Mouse (Mus musculus) left cerebral cortex, postnatal 14 days (tissue): ENCODE data around the gene Eefsec. TPM values are rescaled to one million over a fixed set of nuclear protein-coding genes. Genes with fewer than 3 reads are reported as not detected.

ENCODE experiments used
- DNase-seq, 2 experiments: peaks; one replicate each; pipeline ENCODE4 v3.0.0; 2021 to 2022; ENCODE audit warnings: low spot score in 2 of 2, mixed read lengths in 1 of 2
- intact Hi-C: fragments of 180-260 bp; cut with DNase I; formaldehyde crosslinking; loops from one replicate; pipeline ENCODE4 v1.15.1; 2025
- total RNA-seq, 2 experiments: library from RNA; stranded (reverse); gene quantifications; 2 replicates each; pipeline ENCODE4 v1.2.3; 2021

Gene Eefsec
- total RNA-seq, 2 experiments from 2014 or later, result 19.4 to 20.8 TPM

- DNase-seq, result no peak
- intact Hi-C loops, result no loop called here
Observed at GRCm38 (mm10) chr6:88231821-88232220, 214.5 kb downstream of the Eefsec start.

- no peak for DNase-seq
Observed at GRCm38 (mm10) chr6:88229221-88229620, 217.1 kb downstream of the Eefsec start.

GRCm38 (mm10) chr6:88227537-88227936, 218.8 kb downstream of the Eefsec start:
- intact Hi-C loops, result no loop called here
- no peak for DNase-seq

More at GRCm38 (mm10) chr6:88229221-88229620, 217.1 kb downstream of the Eefsec start:
- intact Hi-C loops, result no loop called here

DNA sequence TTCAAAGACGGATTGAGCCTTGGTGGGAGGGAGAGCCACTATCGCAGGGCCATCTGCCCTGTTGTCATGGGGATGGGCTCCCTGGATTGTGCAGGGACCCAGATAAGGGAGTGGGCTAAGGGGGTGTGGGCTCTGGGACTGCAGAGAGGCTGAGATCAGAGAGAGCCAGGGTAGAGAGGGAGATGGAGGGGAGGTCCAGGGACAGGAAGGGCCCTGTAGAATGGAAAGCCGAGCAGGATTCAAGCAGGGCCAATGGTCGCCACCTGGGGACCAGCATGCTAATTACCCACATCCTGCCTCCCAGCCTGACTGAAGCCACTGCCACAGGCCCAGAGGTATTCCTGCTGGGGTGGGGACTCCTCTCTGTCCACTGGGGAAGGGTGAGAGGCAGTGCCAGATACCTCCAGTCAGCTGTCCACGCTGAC, 219.8 kb downstream of the Eefsec start:
- DNase-seq, result no peak
- intact Hi-C loops, result no loop called here

DNA sequence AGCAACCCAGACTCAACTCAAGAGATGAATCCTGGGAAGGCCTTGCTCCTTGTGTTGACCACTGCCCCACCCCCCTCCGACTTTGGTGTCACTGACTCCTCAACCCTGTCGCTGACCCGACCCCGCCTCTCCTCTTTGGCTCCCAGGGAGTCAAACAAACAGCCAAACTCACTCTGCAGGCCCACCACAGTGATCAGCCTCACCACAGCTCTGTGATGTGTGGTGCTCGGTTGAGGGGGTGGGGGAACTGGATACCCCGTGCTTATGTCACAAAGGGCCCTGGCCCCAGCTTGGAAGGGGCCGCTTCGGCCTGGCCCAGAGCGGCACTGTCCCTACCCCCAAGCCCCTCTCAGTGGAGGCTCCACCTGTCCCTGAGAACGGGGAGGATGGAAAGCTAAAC, 224.4 kb downstream of the Eefsec start, which contains the start of gene Dnajb8:
TSS of gene Dnajb8 (plus strand) at position 301 of the 400 bp plus-strand sequence.
- no peak for DNase-seq
- intact Hi-C loops, result no loop called here

DNA sequence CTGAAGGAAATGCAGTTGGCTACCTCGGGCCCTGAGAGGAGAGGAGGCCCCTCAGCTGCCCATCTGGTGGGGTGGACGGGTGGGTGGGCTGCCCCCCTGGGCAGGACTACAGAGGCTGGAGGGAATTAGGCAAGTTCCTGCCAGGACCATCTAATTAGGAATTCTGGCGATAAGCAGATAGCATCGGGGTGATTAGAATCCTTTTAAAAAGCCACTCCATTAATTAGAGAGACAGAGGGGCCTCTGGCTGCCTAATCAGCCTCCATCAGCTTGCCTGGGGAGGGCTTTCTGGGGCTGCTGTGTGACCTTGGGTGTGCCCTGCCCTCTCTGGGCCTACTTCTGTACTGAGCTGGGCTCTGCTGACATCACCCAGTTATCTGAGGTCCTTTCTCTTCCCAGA, 227.2 kb downstream of the Eefsec start:
- no peak for DNase-seq
- intact Hi-C loops, result no loop called here

DNA sequence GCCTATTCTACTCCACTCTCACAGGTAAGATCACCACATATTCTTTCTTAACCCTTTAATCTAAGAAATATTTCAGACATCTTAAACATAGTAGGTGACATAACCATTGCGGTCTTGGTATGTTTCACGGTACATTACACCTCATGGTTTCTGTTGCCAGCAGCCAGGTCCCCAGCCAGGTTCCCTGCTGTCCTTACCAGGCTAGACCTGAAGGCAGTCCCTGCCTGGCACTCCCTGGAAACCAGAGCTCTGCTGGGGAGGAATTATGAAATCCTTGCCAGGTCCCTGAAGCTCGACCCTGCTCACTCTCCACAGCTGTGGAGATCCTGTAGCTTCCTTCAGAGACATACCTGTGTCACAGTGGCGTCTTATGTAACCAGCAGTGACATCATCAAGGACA, 230.1 kb downstream of the Eefsec start:
- DNase-seq, result no peak

DNA sequence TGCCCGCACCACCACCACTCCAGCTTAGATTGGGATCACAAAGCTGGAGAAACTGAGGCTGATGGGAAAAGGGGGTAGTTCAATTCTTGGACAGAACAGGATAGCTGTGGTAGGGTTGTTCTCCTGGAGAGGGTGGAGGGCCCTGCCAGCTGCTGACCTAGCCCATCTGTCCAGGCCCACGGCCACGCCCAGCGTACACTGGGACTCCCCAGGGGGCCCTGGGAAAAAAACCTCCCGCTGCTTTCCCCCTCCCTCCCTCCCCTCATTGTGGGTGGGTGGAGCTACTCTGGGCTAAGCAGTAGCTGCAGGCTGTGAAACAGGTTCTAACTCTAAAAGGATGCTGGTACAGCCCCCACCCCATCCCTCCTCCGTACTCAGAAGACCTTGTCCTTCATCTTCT, 230.5 kb downstream of the Eefsec start:
- intact Hi-C loops, result no loop called here
- DNase-seq, result no peak

More for the DNA sequence above, 230.1 kb downstream of the Eefsec start:
- intact Hi-C loops, result no loop called here

- no peak for DNase-seq
- intact Hi-C loops, result no loop called here
Observed at GRCm38 (mm10) chr6:88210182-88210581, 236.2 kb downstream of the Eefsec start.

- no peak for DNase-seq
- intact Hi-C loops, result no loop called here
Observed at GRCm38 (mm10) chr6:88209453-88209852, 236.9 kb downstream of the Eefsec start.

- intact Hi-C loops, result no loop called here
Observed at GRCm38 (mm10) chr6:88208321-88208720, 238.0 kb downstream of the Eefsec start.

GRCm38 (mm10) chr6:88207403-88208033, 238.8 kb downstream of the Eefsec start:
- intact Hi-C loops, result no loop called here
- DNase-seq, result no peak

More at GRCm38 (mm10) chr6:88208321-88208720, 238.0 kb downstream of the Eefsec start:
- DNase-seq, result no peak

Other genes with a start within 250 kb of the Eefsec start
- gene Dnajb8, start 224.3 kb downstream of the Eefsec start, total RNA-seq, result not detected
- gene Ruvbl1, start 18.9 kb upstream of the Eefsec start, total RNA-seq, result 10 to 100 TPM; 36.2 to 37.1 TPM
- 100 to 1,000 TPM; 103 to 112 TPM for gene Sec61a1, start 72.4 kb upstream of the Eefsec start, total RNA-seq
- gene Kbtbd12, start 191.4 kb upstream of the Eefsec start, total RNA-seq, result under 1 TPM in 1 of 2 experiments, not detected in 1; 0.22 TPM